Mouse (Mus musculus): ENCODE measurements around the gene Sde2. TPM values are rescaled to one million over a fixed set of nuclear protein-coding genes. Genes with fewer than 3 reads are reported as not detected.
A peak's percentile ranks its signal among the peaks of the same experiment; 100 is the strongest.

The Sde2 gene
- polyA plus RNA-seq, 1 experiment = 15.3 TPM

DNA sequence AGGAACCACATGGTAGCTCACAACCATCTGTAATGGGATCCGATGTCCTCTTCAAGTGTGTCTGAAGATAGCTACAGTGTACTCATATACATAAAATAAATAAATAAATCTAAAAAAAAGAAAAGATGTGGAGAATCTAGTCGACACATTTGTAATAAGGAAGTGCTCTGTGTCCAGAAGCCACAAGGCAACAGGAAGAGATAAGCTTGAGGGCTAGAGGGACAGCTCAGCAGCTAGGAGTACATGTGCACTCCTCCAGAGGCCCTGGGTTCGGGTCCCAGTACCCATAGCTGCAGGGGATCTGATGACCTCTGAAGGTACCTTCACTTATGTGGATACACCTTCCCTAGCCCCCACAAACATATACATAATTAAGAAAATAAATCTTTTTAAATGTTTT lies 30.8 kb downstream of the Sde2 start:
- Histone ChIP-seq H3K4me2 (ENCODE audit: low read depth) (no peak overlapping the region), H3K79me2 (ENCODE audit: control insufficient read depth, insufficient read depth) (no peaks in the 10 kb centered on the region), H3K4me3 (no peak overlapping the region), H3K36me3 (ENCODE audit: control insufficient read depth, insufficient read depth) (no peaks in the 10 kb centered on the region), H3ac (ENCODE audit: control insufficient read depth, insufficient read length) (no peak overlapping the region), H3K27me3 (ENCODE audit: control insufficient read depth, insufficient read depth, insufficient read length) (peaks cover 23% of the 10 kb centered on the region)
- TF ChIP-seq TCF3 (IDR thresholded peaks at IDR 0.05; ENCODE audit: insufficient read length, low read depth) (no peak), MAX (IDR thresholded peaks at IDR 0.05; ENCODE audit: low read depth) (no peak), SRF (IDR thresholded peaks at IDR 0.05; ENCODE audit: control insufficient read depth, insufficient read length, low read depth) (no peak), MYOD1 (IDR thresholded peaks at IDR 0.05; ENCODE audit: control insufficient read depth in 1 of 3, insufficient read length in 2 of 3, low read depth in 2 of 3) (no peak), POLR2A (IDR thresholded peaks at IDR 0.05; ENCODE audit: insufficient read length, low read depth) (no peak), REST (IDR thresholded peaks at IDR 0.05; ENCODE audit: insufficient read depth, insufficient read length) (no peak), MYOG (IDR thresholded peaks at IDR 0.05; ENCODE audit: control insufficient read depth in 1 of 3, insufficient read depth in 1 of 3, insufficient read length in 2 of 3, low read depth in 2 of 3) (no peak), POLR2AphosphoS2 (IDR thresholded peaks at IDR 0.05; ENCODE audit: insufficient read length, low read depth) (no peak), CEBPB (IDR thresholded peaks at IDR 0.05; ENCODE audit: insufficient read depth, poor library complexity, severe bottlenecking) (no peak), E2F4 (IDR thresholded peaks at IDR 0.05; ENCODE audit: insufficient read depth) (no peak)

- no peak overlapping the region for H3K4me3 ChIP-seq
- peaks cover 14% of the 10 kb centered on the region for H3K27me3 ChIP-seq (ENCODE audit: control insufficient read depth, insufficient read depth, insufficient read length)
- H3K4me2 ChIP-seq (ENCODE audit: low read depth) = no peak overlapping the region
- H3K79me2 ChIP-seq (ENCODE audit: control insufficient read depth, insufficient read depth) = no peaks in the 10 kb centered on the region
- no peak overlapping the region for H3ac ChIP-seq (ENCODE audit: control insufficient read depth, insufficient read length)
- no peaks in the 10 kb centered on the region for H3K36me3 ChIP-seq (ENCODE audit: control insufficient read depth, insufficient read depth)
- TF ChIP-seq POLR2AphosphoS2 (IDR thresholded peaks at IDR 0.05; ENCODE audit: insufficient read length, low read depth) = no peak
- TF ChIP-seq E2F4 (IDR thresholded peaks at IDR 0.05; ENCODE audit: insufficient read depth) = no peak
- no peak for TF ChIP-seq TCF3 (IDR thresholded peaks at IDR 0.05; ENCODE audit: insufficient read length, low read depth)
- no peak for TF ChIP-seq USF1 (IDR thresholded peaks at IDR 0.05; ENCODE audit: low read depth)
- TF ChIP-seq SRF (IDR thresholded peaks at IDR 0.05; ENCODE audit: control insufficient read depth, insufficient read length, low read depth) = no peak
- TF ChIP-seq TCF12 (IDR thresholded peaks at IDR 0.05; ENCODE audit: insufficient read depth, poor library complexity, severe bottlenecking) = no peak
- no peak for TF ChIP-seq MYOG (IDR thresholded peaks at IDR 0.05; ENCODE audit: control insufficient read depth in 1 of 3, insufficient read depth in 1 of 3, insufficient read length in 2 of 3, low read depth in 2 of 3)
- no peak for TF ChIP-seq CEBPB (IDR thresholded peaks at IDR 0.05; ENCODE audit: insufficient read depth, poor library complexity, severe bottlenecking)
- no peak for TF ChIP-seq POLR2A (IDR thresholded peaks at IDR 0.05; ENCODE audit: insufficient read length, low read depth)
- no peak for TF ChIP-seq MYOD1 (IDR thresholded peaks at IDR 0.05; ENCODE audit: control insufficient read depth in 1 of 3, insufficient read length in 2 of 3, low read depth in 2 of 3)
- TF ChIP-seq MAX (IDR thresholded peaks at IDR 0.05; ENCODE audit: low read depth) = no peak
- TF ChIP-seq REST (IDR thresholded peaks at IDR 0.05; ENCODE audit: insufficient read depth, insufficient read length) = no peak
Measured at GRCm38 (mm10) chr1:180883731-180884130, 32.8 kb downstream of the Sde2 start.

DNA sequence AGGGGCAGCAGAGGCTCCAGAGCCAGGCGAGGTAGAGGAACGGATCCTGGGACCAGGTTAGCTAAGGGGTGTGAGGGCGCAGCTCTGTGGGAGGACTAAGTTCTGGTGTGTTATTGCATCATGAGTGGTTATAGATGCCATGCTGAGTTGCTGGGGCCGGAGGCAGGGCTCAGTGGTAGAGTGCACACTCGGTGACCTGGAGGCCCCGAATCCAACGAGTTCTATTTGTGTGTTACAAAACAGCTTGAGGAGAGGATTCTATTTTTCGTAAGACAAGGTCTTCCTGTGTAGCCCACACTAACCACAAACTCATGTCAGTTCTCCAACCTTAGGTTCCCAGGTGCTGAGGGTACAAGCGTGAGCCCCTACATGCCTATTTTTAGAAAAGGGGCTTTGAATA lies 33.6 kb downstream of the Sde2 start:
- Histone ChIP-seq H3K4me3 (no peak overlapping the region), H3ac (ENCODE audit: control insufficient read depth, insufficient read length) (no peak overlapping the region), H3K36me3 (ENCODE audit: control insufficient read depth, insufficient read depth) (no peaks in the 10 kb centered on the region), H3K4me2 (ENCODE audit: low read depth) (no peak overlapping the region), H3K27me3 (ENCODE audit: control insufficient read depth, insufficient read depth, insufficient read length) (peaks cover 9% of the 10 kb centered on the region), H3K79me2 (ENCODE audit: control insufficient read depth, insufficient read depth) (no peaks in the 10 kb centered on the region)
- no peak for TF ChIP-seq MAX (IDR thresholded peaks at IDR 0.05; ENCODE audit: low read depth)
- no peak for TF ChIP-seq USF1 (IDR thresholded peaks at IDR 0.05; ENCODE audit: low read depth)
- TF ChIP-seq SRF (IDR thresholded peaks at IDR 0.05; ENCODE audit: control insufficient read depth, insufficient read length, low read depth) = no peak
- TF ChIP-seq CEBPB (IDR thresholded peaks at IDR 0.05; ENCODE audit: insufficient read depth, poor library complexity, severe bottlenecking) = no peak
- TF ChIP-seq REST (IDR thresholded peaks at IDR 0.05; ENCODE audit: insufficient read depth, insufficient read length) = no peak
- TF ChIP-seq MYOD1 (IDR thresholded peaks at IDR 0.05; ENCODE audit: control insufficient read depth in 1 of 3, insufficient read length in 2 of 3, low read depth in 2 of 3) = no peak
- TF ChIP-seq MYOG (IDR thresholded peaks at IDR 0.05; ENCODE audit: control insufficient read depth in 1 of 3, insufficient read depth in 1 of 3, insufficient read length in 2 of 3, low read depth in 2 of 3) = no peak
- no peak for TF ChIP-seq TCF12 (IDR thresholded peaks at IDR 0.05; ENCODE audit: insufficient read depth, poor library complexity, severe bottlenecking)
- no peak for TF ChIP-seq POLR2AphosphoS2 (IDR thresholded peaks at IDR 0.05; ENCODE audit: insufficient read length, low read depth)
- no peak for TF ChIP-seq POLR2A (IDR thresholded peaks at IDR 0.05; ENCODE audit: insufficient read length, low read depth)
- no peak for TF ChIP-seq E2F4 (IDR thresholded peaks at IDR 0.05; ENCODE audit: insufficient read depth)
- no peak for TF ChIP-seq TCF3 (IDR thresholded peaks at IDR 0.05; ENCODE audit: insufficient read length, low read depth)

DNA sequence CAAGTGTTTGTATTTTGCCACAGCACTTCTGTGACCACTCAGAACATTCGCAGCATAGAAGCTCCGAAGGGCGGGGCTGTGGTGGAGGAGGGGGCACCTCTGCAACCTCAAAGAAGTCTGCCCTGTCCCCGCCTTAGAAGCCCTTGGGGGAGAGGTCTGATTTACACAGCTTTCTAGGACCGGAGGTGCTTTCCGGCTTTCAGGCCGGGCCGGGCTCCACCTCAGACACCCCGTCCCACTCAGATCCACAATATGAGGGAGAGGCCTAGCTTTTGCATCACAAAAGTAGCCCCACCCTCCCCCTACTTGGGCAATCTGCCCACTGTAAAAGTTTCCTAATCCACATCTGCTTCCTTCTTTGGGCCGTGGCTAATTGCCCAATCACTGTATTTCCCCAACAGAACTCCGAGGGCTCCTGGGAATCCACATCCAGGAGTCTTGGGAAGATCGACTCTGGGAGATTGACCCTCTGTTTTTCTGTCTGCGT lies 37.7 kb downstream of the Sde2 start:
- TF ChIP-seq CEBPB (IDR thresholded peaks at IDR 0.05; ENCODE audit: insufficient read depth, poor library complexity, severe bottlenecking) (peak; percentile 55; the same call in 1 of the 2 replicates), MAX (IDR thresholded peaks at IDR 0.05; ENCODE audit: low read depth) (no peak)
- H3K36me3 ChIP-seq (ENCODE audit: control insufficient read depth, insufficient read depth) = no peaks in the 10 kb centered on the region
- H3K79me2 ChIP-seq (ENCODE audit: control insufficient read depth, insufficient read depth) = no peaks in the 10 kb centered on the region
- no peak overlapping the region for H3ac ChIP-seq (ENCODE audit: control insufficient read depth, insufficient read length)
- H3K27me3 ChIP-seq (ENCODE audit: control insufficient read depth, insufficient read depth, insufficient read length) = peaks cover 15% of the 10 kb centered on the region
- H3K4me3 ChIP-seq = no peak overlapping the region
- peak overlapping the region; percentile 43 for H3K4me2 ChIP-seq (ENCODE audit: low read depth)

DNA sequence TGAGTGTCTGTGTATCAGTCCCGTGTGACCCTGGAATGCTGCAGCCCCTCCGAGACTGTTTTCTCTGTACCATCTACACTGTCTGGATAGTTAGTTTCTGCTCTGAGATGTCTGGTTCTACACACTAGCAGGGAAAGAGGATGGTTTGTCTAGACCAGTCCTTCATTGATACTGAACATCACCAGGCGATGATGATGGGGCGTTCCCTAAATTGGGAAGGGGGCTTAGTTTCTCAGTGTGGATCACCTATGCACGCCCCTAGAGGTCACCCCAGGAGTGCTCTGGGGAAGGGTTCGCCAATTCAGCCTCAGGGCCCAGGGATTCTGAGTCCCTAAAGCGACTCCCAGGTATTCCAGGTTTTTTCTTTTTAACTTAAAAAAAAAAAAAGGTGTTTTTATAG lies 38.2 kb downstream of the Sde2 start:
- TF ChIP-seq REST (IDR thresholded peaks at IDR 0.05; ENCODE audit: insufficient read depth, insufficient read length) (no peak), MAX (IDR thresholded peaks at IDR 0.05; ENCODE audit: low read depth) (no peak), CEBPB (IDR thresholded peaks at IDR 0.05; ENCODE audit: insufficient read depth, poor library complexity, severe bottlenecking) (no peak), POLR2A (IDR thresholded peaks at IDR 0.05; ENCODE audit: insufficient read length, low read depth) (no peak), TCF3 (IDR thresholded peaks at IDR 0.05; ENCODE audit: insufficient read length, low read depth) (no peak), MYOD1 (IDR thresholded peaks at IDR 0.05; ENCODE audit: control insufficient read depth in 1 of 3, insufficient read length in 2 of 3, low read depth in 2 of 3) (no peak), TCF12 (IDR thresholded peaks at IDR 0.05; ENCODE audit: insufficient read depth, poor library complexity, severe bottlenecking) (no peak), SRF (IDR thresholded peaks at IDR 0.05; ENCODE audit: control insufficient read depth, insufficient read length, low read depth) (no peak), POLR2AphosphoS2 (IDR thresholded peaks at IDR 0.05; ENCODE audit: insufficient read length, low read depth) (no peak), USF1 (IDR thresholded peaks at IDR 0.05; ENCODE audit: low read depth) (no peak), MYOG (IDR thresholded peaks at IDR 0.05; ENCODE audit: control insufficient read depth in 1 of 3, insufficient read depth in 1 of 3, insufficient read length in 2 of 3, low read depth in 2 of 3) (no peak), E2F4 (IDR thresholded peaks at IDR 0.05; ENCODE audit: insufficient read depth) (no peak)
- Histone ChIP-seq H3K79me2 (ENCODE audit: control insufficient read depth, insufficient read depth) (no peaks in the 10 kb centered on the region), H3K36me3 (ENCODE audit: control insufficient read depth, insufficient read depth) (no peaks in the 10 kb centered on the region), H3K27me3 (ENCODE audit: control insufficient read depth, insufficient read depth, insufficient read length) (peaks cover 21% of the 10 kb centered on the region), H3K4me3 (no peak overlapping the region), H3K4me2 (ENCODE audit: low read depth) (peak overlapping the region; percentile 43), H3ac (ENCODE audit: control insufficient read depth, insufficient read length) (no peak overlapping the region)

Measured in myocyte (in vitro differentiated cells).